Mouse (Mus musculus) bone marrow macrophage, adult 2 months (primary cell): Measurements from ENCODE around the gene Pld5. TPM values are rescaled to one million over a fixed set of nuclear protein-coding genes. Genes with fewer than 3 reads are reported as not detected.

ENCODE experiments used
- H3K27ac ChIP-seq: 2 replicates; pipeline ENCODE4 v1.5.1; 2012; ENCODE audit warnings: low read depth, low read length; ENCODE audit not compliant: insufficient read depth
- H3K4me1 ChIP-seq: 2 replicates; pipeline ENCODE4 v1.6.1; 2012; ENCODE audit warnings: low read length; ENCODE audit not compliant: control insufficient read depth, insufficient read depth
- H3K4me3 ChIP-seq: 2 replicates; pipeline ENCODE4 v1.5.1; 2012; ENCODE audit warnings: mild to moderate bottlenecking, low read length, moderate library complexity; ENCODE audit not compliant: insufficient read depth
- CTCF ChIP-seq: IDR thresholded peaks from 2 replicates; pipeline ENCODE4 v1.5.1; 2012; ENCODE audit warnings: low read depth, mild to moderate bottlenecking, low read length, moderate library complexity
- POLR2A ChIP-seq: IDR thresholded peaks from 2 replicates; pipeline ENCODE4 v1.6.1; 2012; ENCODE audit warnings: mild to moderate bottlenecking, low read depth, low read length, borderline replicate concordance
- polyA plus RNA-seq: library from polyadenylated mRNA; stranded (reverse); fragments of >200 nt; gene quantifications from 2 replicates; pipeline ENCODE4 v1.2.4, GENCODE M21; 2012; ENCODE audit not compliant: missing spikeins, insufficient read depth, insufficient read length

The Pld5 gene
- polyA plus RNA-seq, 1 experiment: not detected

- TF ChIP-seq POLR2A: no peak
- TF ChIP-seq CTCF: 0 out of 2 replicates have a peak, but pooled peaks have one; percentile 30
- Histone ChIP-seq H3K4me3 (0 out of 2 replicates have a peak overlapping the region, but pooled peaks have one; percentile 12), H3K27ac (no peak overlapping the region), H3K4me1 (no peaks in the 10 kb centered on the region)
Measured at GRCm38 (mm10) chr1:176223196-176223595, 51.9 kb downstream of the Pld5 start.

GRCm38 (mm10) chr1:176218217-176218616, 56.9 kb downstream of the Pld5 start:
- H3K4me3 ChIP-seq: no peak overlapping the region
- no peaks in the 10 kb centered on the region for H3K4me1 ChIP-seq
- TF ChIP-seq CTCF (no peak), POLR2A (no peak)
- no peak overlapping the region for H3K27ac ChIP-seq

- Histone ChIP-seq H3K4me3 (no peak overlapping the region), H3K27ac (no peak overlapping the region), H3K4me1 (no peaks in the 10 kb centered on the region)
- TF ChIP-seq POLR2A (no peak), CTCF (no peak)
Measured at GRCm38 (mm10) chr1:176213645-176214221, 61.4 kb downstream of the Pld5 start.

GRCm38 (mm10) chr1:176212922-176213644, 62.0 kb downstream of the Pld5 start:
- no peak overlapping the region for H3K27ac ChIP-seq
- TF ChIP-seq CTCF: no peak
- no peaks in the 10 kb centered on the region for H3K4me1 ChIP-seq
- H3K4me3 ChIP-seq: no peak overlapping the region

GRCm38 (mm10) chr1:176210803-176211202, 64.3 kb downstream of the Pld5 start:
- Histone ChIP-seq H3K4me3 (no peak overlapping the region), H3K27ac (no peak overlapping the region), H3K4me1 (no peaks in the 10 kb centered on the region)
- TF ChIP-seq CTCF: no peak
- no peak for TF ChIP-seq POLR2A

- TF ChIP-seq CTCF (no peak), POLR2A (no peak)
- Histone ChIP-seq H3K4me1 (no peaks in the 10 kb centered on the region), H3K4me3 (no peak overlapping the region)
Measured at GRCm38 (mm10) chr1:176208014-176208413, 67.1 kb downstream of the Pld5 start.

GRCm38 (mm10) chr1:176202360-176202759, 72.8 kb downstream of the Pld5 start:
- no peak for TF ChIP-seq CTCF
- TF ChIP-seq POLR2A: no peak
- H3K27ac ChIP-seq: no peak overlapping the region
- no peak overlapping the region for H3K4me3 ChIP-seq
- H3K4me1 ChIP-seq: no peaks in the 10 kb centered on the region

More at GRCm38 (mm10) chr1:176208014-176208413, 67.1 kb downstream of the Pld5 start:
- H3K27ac ChIP-seq: no peak overlapping the region

GRCm38 (mm10) chr1:176197036-176197766, 77.9 kb downstream of the Pld5 start:
- Histone ChIP-seq H3K27ac (no peak overlapping the region), H3K4me1 (no peaks in the 10 kb centered on the region), H3K4me3 (no peak overlapping the region)
- TF ChIP-seq CTCF (no peak), POLR2A (no peak)

GRCm38 (mm10) chr1:176196341-176196740, 78.8 kb downstream of the Pld5 start:
- H3K4me1 ChIP-seq: no peaks in the 10 kb centered on the region
- H3K4me3 ChIP-seq: no peak overlapping the region
- H3K27ac ChIP-seq: no peak overlapping the region
- TF ChIP-seq CTCF (no peak), POLR2A (no peak)

GRCm38 (mm10) chr1:176194727-176195126, 80.4 kb downstream of the Pld5 start:
- TF ChIP-seq CTCF (no peak), POLR2A (no peak)
- H3K4me1 ChIP-seq: no peaks in the 10 kb centered on the region
- H3K27ac ChIP-seq: no peak overlapping the region
- H3K4me3 ChIP-seq: no peak overlapping the region
